Mouse (Mus musculus) frontal cortex, adult (tissue): ENCODE results near the gene Gm10197.
A peak's percentile ranks its signal among the peaks of the same experiment; 100 is the strongest.
"Not testable (repeated sequence)": the region's sequence is repeated elsewhere in the genome, so short reads cannot be mapped to it uniquely, and the experiment has no call there.

ENCODE experiments used
- ATAC-seq: cut with Nextera tagmentation; 2 replicates; pipeline ENCODE4 v1.9.2; 2017; ENCODE audit warnings: mild to moderate bottlenecking, moderate library complexity, mixed read lengths; ENCODE audit not compliant: low TSS enrichment

Gene Gm10197

DNA sequence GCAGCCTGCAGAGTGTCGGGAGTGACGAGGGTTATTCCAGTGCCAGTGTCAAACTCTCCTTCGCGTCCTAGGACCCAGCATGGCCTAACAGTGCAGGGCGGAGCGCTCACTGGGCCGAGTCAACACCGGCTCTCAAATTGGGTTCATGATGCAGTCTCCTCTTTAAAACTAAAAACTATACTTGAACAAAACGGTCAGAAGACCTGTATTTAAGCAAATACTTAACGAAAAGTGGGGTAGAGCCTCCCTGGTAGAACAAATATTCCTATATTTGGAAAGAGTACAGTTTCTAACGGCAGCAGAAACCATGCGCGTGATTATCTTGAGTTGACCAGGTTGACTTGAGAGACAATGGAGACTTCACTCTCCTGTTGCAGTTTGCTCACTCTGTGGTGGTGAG lies at the start of gene Gm10197:
TSS of gene Gm10197 (minus strand) at position 101 of the 400 bp plus-strand sequence.
- no peak for ATAC-seq

DNA sequence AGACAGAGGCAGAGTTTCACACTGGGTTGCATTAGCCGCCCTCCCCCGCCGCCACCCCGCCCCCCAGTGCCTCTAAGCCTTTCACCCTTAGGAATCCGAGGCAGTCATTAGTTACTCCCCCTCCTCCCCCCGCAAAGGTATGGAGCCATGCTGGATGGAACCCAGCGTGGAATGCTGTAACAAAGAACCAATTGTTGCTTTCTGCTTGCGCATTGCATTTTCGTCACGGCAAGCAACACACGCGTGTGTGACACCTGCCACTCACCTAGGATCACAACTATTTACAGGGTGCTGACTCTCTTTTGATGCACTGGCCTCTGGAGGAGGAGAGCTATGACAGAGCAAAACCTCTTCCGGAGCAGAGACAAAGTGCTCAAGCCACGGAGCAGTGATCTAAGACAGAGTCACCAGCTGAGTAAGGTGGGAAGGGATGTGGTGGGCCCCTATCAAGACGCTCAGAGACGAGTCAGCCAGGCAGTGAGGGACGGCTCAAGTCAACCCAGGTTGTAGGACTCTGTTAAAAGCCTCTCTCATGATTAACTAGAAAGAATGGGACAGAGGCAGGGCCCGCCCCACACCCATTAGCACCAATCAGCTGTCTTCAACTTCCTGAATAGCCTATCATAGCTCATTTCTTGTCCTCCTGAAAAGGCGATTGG lies 49.5 kb upstream of the Gm10197 start:
- ATAC-seq, result peak; percentile 87

DNA sequence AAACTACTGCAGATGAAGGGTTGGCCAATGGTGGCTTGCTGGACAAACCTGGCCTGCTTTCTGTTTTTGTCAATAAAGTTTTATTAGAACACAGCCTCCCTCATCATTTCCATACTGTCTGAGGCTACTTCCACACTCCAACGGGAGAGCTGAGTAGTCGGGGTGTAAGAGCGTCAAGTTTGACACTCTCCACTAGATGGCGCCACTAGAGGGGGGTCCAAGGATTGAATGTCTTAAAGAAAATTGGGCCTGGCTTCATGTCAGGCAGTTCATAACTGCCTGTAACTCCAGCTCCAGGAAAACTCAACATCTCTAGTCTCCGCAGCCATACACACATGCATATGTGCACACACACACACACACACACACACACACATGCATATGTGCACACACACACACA lies 48.3 kb upstream of the Gm10197 start:
- ATAC-seq, result no peak

DNA sequence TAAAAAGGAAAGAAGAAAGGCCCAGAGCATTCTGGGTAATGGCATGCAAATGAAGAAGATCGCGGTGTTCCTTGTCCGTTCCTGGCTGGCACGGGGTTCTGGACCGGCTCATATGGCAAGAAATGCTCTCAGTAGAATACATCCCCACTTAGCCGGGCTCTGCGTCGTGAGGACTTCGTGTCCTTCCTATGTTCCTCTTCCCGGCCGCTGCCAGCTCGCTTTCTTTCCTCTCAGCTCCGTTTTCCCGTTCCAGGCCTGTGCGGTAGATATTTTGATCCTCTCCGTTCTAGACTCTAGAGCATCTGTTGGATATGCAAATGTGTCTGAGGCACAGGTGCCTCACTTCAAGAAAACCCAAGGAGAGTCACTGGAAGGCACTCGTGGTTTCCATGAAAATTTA lies 43.6 kb upstream of the Gm10197 start:
- peak; percentile 78 for ATAC-seq

DNA sequence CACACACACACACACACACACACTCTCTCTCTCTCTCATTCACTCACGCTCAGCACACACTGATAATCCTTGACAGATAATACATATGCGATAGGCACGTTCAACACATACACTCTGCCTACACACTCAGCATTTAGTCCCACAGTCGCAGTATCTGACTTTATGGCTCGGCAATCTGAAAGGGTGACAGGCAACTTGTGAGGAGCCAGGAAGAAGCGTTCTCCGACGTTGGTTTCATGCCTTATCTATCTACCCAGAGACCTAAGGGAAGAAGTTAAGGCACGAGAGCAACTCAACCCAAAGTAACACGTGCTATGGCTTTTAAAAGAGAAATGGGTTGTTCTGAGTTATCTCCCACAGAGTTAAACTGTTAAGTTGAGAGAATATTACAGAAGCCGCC lies 43.1 kb upstream of the Gm10197 start:
- no peak for ATAC-seq

DNA sequence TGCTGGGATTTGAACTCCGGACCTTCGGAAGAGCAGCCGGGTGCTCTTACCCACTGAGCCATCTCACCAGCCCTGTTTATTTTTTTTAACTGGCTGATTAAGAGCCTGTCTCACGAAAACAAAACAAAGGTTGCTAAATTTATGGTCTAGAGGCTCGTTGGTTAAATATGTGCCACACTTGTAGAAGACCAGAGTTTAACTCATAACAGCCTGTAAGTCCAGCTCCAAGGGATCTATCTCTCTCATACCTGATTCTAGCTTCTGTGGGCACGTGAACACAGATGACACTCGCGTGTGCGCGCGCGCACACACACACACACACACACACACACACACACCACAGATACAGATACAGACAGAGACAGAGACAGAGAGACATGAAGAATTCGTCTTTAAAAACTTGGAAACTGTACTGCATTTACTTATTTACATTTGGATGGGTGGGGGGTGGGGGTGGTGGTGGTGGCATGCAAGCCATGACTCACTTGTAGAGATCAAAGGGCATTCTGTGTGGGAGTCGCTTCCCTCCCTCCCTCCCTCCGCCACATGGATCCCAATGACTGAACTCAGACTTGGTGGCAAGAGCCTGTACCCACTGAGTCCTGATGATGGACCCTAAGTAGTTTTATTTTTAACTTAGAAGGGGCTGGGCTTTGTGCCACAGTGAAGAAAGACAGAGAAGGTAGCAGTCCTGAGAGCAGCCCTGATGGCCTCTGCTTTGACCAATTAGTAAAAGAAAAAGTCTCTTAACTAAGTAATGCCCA lies 42.2 kb upstream of the Gm10197 start:
- ATAC-seq, result no peak

DNA sequence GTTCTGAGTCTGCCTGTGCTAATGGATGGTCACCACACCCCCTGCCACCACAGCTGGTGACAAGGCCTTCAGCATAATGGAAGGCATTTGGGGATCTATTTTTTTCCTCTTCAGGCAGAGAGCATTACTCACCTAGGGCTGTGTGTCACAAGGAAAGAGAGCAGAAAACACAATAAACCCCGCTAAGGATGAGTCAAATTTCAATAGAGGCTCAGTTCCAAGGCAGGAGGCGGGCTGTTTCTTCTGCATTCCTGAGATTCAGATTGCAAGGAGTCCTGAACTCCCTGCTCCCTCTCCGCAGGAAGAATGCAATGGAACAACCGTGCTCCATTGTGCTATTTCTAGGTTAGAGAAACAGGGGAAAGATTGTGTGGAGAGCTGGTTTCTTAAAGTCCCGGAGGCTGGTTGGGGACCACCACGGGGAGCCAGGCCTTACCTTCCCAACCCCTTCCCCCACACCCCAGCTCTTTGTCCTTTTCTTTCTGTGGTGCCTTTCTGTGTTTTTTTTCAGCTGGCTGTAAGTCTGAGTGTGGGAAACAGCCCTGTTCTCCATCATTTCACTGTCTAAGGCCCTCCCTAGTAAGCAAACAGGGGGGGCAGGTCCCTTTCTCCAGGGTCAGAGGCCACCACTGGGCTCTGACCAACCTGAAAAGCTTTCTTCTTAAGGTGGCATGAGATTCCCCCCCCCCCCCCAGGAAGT lies 40.7 kb upstream of the Gm10197 start:
- peak; percentile 64 for ATAC-seq

DNA sequence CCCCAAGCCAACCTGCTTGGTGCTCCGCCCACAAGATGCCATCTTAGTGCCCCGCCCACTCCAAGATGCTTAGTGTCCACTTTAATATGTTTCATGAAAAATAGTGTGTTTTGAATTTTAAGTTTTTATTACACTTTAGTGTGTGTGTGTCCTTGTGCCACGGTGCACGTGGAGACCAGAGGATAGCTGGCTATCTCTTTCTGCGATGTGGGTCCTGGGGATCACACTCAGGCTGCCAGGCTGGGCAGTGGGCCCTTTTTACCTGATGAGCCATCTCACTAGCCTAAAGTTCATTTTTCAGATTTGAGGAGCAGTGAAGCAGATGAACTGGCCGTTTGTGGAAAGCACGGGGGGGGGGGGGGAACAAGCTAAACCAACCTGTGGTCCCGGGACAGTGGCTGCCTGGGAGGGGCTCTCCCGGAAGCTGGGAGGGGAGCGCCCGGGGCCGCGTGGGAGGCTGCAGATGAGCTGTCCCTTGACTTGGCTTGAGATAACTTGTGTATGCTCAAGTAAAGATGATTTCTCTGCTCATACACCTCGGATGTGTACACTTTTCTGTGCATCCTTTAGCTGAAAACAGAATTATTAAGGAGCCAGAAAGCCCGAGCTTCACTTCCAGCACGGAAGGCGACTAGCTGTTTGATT lies 38.2 kb upstream of the Gm10197 start:
- no peak for ATAC-seq

DNA sequence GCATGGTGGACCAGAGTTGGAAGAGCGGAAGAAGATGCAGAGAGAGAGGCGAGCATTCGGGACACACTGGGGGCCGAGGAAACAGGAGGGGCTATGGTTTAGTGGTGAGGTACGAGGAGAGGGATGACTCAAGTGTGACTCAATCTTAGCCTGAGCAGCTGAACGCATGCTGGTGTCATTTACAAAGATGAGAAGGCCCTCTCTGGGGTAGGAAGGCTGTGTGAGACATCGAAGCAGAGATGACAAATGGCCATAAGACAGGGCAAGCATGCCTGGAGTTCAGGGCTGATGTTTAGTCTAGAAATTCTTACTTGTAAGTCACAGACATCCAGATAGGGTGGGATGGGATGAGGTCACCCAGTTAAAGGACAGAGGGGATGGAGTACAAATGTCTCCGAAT lies 36.8 kb upstream of the Gm10197 start:
- no peak for ATAC-seq

DNA sequence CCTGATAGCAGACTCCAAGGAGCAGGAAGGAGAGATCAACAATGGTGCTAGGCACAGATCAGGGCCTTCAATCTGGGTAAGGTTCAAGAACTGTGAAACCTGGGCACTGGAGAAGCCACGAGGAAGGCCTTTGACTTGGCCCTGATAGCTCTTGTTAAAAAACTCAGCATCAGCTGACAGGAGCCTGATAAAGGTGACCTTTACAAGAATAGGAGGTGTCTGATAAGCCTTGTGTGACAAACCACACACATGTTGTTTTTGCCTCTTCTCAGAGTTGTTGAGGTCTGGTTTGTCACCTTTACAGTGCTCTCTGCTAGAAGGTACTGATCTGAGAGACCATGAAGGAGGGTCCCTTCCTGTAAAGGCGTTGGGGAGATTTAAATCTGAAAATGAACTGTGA lies 35.8 kb upstream of the Gm10197 start:
- ATAC-seq, result no peak

DNA sequence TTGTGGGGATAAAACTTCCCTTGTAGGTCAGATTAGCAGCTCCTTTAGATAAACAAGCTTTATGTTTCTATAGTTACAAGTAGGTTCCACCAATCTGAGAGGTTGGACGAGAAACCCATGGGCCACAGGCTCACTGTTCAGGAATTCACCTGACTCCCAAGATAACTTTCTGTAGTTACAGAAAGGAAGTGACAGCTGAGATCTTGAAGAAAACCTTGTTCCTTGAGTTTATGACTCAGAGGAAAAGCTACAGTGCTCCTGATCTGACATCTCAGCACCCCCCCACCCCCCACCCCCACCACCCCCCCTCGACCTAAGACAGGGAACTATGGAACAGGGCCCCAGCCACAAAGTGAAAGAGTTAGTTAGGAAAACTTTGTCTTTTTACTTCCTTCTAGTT lies 34.2 kb upstream of the Gm10197 start:
- ATAC-seq, result no peak

DNA sequence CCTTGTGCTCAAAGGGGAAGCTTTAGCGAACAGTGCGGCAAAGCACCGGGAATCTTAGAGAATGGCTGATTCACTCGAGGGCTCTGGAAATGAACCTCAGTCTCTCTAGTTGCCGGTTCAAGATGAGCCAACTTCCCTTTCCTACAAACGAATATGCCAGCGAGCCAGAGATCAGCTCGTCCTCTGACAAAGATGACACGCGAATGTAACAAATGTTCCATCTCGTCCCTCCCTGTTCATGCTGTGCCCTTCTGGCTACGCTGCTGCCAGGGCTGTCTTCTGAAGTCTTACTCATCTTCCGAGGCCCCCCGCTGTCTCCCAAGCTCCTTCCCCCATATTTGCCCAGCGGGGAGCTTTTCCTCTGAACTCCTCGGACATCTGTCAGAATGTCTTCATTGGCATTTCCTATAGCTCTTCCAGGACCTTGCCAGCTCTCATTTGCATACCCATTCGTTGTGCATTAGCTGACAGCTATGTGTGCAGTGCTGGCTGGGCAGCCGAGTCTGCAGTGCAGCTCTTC lies 33.3 kb upstream of the Gm10197 start:
- ATAC-seq, result no peak

DNA sequence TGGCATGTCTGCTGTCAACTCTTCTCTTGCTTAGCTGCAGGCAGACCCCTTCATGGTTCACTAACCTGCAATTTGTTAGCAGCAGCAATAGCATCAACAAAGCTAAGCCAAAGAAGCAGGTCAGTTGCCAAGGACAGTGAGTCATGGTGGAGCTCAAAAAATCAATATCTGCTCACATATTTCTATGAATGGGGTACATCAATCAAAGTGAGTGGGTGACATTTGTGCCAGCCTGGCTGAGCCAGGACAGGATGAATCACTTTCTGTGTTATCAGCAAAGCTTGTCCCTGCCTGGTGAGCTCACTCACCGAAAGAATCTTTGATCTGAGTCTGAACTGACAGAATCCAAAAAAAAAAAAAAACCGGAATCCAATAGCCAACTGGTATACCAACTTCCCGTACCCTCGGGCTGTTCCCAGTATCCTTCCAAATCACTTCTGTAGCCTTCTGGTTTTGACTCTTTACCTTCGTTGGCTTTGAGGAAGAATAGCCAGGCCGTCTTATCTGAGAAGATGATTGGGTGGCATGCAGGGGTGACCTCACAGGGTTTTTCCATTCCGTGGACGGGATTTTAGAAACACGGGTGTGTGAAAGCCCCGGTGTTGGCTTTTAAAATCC lies 32.8 kb upstream of the Gm10197 start:
- ATAC-seq, result no peak

DNA sequence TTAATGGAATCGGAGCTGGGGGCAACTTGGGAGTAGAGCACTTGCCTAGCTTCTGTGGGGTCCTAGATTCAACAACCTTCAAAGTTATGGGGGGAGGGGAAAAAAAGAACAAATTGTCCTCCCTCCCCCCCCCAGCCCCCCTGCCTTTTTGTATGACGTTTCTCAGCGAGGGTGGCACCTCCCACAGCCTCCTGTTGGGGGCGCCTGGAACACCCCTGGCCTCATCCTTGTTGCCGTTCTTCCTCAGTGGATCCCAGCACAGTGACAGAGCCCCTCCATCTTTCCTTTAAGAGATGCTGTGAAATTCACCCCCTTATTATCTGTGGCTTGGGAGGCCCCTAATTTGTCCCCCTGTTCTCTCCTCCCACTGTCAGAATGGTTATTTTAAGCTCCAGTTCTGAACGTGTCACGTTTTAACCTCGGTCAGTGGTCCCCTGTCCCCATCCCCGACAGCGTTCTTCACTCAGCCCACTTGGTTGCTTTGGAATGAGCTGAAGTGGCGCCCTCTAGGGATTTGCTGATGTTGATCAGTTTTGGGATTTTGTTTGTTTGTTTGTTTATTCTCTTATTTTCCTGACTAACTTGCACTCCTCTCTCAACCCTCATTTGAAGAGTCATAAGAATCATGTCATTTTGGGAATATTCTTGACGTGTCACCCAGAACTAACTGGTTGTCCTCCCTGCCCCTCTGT lies 31.3 kb upstream of the Gm10197 start:
- no peak for ATAC-seq

DNA sequence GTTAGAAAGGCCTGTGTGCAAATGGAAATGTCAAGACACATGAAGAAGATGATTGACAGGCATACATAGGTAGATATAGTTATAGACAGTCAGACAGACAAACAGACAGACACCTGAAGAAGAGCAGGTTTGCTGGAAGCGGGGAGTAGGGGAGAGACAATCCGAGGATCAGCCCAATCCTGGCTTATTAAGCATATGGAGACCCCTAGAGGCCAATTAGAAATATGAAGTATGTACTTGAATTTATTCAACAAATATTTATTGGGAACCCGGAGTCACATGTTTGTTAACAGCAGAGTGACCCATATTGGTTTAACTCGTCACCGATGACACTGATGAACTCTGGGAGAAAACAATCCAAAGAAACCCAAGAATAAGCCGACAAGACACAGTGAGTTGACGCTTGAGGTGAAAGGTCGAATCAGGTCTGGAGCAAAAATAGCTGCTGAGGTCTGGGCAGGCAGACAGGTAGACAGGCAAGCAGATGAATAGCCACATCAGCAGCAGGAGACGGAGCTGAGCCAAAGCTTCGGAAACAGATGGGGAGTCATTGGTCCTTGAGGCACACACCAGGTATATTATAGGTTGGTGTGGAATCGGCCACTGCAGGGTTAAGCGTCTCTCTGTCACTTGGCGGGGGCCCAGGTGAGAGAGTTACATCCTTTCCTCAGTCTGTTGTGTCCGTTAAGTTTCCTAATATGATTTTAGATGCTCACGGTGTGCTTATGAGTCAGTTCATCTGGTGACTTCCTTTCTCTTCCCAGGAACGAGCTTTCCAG lies 29.0 kb upstream of the Gm10197 start:
- ATAC-seq, result no peak

DNA sequence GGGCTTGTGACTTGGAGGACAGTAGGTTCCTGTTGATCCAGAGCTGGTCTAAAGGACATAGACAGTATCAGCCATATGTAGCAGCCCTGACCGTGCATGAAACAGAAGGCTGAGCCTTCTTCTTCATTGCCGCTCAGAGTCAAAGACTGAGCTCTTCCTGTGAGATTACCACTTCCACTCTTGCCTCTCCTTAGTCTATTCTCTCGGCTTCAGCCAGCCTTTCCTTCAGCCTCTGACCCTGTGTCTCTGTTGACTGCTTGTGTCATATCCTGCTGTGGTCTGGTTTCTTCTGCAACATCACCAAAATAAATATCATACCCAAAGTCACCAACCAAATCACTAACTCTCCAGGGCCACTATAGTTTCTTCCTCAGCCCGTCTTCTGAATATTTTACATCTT lies 27.6 kb upstream of the Gm10197 start:
- no peak for ATAC-seq

DNA sequence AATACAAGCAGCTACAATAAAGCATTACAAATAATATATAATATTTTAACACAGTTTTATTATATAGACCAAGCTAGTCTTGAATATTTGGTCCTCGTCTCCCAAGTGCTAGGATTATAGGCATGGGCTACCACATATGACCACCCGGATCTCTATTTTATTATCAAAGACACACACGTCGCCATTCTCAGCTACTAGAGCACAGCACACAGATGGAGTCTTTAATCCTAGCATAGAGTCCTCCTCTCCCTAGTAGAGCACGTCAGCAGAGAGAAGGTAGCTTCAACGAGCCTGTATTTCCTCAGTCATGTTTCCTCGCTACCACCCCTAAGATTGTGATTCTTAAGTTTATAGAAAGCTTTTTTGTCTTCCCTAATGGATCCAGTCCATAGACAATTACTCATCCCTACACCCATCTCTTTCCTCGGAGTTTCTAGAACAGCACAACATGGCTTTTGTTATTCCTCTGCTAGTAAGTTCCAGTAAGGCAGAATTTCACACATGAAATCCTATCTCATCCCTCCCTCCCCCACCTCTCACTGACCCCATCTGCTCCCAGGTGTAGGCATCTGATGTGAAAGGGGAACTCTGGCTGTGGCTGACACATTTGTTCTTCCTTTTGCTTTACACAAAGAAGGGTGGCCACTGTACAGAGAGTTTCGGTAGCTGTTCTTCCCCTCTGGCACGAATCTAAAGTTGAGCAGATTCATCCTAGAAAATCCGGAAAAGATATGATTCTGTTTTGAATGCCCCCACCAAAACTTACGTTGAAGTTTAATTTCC lies 26.1 kb upstream of the Gm10197 start:
- ATAC-seq, result no peak

DNA sequence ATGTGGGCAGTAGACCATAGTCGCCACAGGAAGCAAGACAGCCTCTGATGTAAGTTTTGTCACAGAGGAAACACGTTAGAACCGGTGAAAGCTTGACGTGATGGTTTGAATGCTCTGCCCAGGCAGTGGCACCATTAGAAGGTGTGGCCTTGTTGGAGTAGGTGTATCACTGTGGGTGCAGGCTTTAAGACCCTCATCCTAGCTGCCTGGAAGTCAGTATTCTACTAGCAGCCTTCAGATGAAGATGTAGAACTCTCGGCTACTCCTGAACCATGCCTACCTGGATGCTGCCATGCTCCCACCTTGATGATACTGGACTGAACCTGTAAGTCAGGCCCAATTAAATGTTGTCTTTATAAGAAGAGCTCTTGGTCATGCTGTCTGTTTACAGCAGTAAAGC lies 24.2 kb upstream of the Gm10197 start:
- ATAC-seq, result not testable (repeated sequence)

DNA sequence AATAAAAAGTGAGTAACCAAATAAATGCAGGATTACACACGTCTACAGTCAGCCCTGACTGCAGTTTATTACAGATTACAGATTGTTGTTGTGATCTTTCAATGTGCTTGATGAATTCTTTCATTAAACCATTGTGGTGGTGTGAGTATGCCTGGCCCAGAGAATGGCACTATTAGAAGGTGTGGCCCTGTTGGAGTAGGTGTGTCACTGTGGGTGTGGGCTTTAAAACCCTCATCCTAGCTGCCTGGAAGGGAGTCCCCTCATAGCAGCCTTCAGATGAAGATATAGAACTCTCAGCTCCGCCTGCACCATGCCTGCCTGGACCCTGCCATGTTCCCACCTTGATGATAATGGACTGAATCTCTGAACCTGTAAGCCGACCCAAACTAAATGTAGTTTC lies 23.4 kb upstream of the Gm10197 start:
- ATAC-seq, result not testable (repeated sequence)

DNA sequence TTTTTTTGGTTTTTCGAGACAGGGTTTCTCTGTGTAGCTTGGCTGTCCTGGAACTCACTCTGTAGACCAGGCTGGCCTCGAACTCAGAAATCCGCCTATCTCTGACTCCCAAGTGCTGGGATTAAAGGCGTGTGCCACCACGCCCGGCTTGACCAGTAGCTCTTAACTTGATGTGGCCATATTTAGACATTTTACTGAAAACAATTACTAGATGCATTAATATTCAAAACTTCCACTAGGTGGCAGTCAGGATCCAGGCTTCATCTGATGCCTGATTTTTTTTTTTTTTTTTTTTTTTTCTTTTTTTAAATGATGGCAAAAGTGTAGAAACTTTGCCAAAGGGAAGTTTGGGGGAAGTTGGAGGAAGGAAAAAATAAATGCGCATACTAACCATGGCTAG lies 23.0 kb upstream of the Gm10197 start:
- no peak for ATAC-seq
